Mouse (Mus musculus) liver, adult 2 months (tissue): Measurements from ENCODE around the gene Tia1.

Experiments
- CTCF ChIP-seq: fragments of 200-500 bp; IDR thresholded peaks from 2 replicates; pipeline ENCODE4 v1.5.1; 2011; ENCODE audit warnings: low read depth, low read length, control low read depth
- POLR2A ChIP-seq: fragments of 200-500 bp; IDR thresholded peaks from 2 replicates; pipeline ENCODE4 v1.6.1; 2011; ENCODE audit warnings: low read length, control low read depth; ENCODE audit not compliant: insufficient read depth; ENCODE audit errors: extremely low read depth

DNA sequence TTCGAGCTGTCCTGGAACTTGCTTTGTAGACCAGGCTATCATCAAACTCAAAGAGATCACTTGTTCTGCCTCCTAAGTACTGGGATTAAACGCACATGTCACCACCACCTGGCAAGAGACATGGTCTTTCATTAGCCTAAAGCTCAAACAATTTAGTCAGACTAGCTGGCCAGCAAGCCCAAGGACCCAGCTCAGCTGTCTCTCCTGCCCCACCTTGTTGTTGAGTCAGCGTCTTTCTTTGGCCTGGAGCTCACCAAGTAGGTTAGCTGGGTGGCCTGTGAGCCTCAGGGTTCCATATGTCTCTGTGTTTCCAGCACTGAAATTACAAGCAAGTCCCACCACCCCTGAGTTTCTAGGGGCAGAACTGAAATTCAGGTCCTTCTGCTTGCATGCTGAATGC is 59.1 kb downstream of the Tia1 start:
- TF ChIP-seq CTCF = no peak
- no peak for TF ChIP-seq POLR2A
